Mouse (Mus musculus) embryo, embryonic 11 days (tissue): ENCODE data around the gene Nova2.
A peak's percentile ranks its signal among the peaks of the same experiment; 100 is the strongest.

ENCODE experiments used
- DNase-seq: peaks from one replicate; pipeline ENCODE4 v3.0.0-alpha.2; 2015

The Nova2 gene

GRCm38 (mm10) chr7:18925162-18925938 is at the start of gene Nova2:
Gene Nova2 (plus strand): TSS chr7:18925888.
- peak; percentile 96 for DNase-seq

DNA sequence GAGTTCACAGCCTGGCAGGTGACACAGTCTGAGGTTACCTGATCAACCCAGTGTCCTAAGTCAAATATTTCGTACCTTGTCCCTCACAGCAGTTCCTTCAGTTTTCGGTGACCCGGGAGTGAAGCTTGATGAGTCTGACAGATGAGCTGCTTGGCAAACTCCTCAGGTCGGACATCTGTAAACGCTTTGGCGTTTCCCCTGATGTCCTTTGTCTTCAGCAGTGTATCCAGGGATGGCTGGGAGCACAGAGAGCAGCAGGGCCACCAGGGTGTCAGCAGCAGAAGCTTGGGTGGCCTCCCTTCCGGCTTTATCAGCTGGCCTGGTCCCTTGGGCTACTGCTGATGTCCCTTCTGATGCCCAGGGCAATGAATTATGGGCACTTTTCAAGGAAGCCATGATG is 47.0 kb upstream of the Nova2 start:
- DNase-seq, result no peak

DNA sequence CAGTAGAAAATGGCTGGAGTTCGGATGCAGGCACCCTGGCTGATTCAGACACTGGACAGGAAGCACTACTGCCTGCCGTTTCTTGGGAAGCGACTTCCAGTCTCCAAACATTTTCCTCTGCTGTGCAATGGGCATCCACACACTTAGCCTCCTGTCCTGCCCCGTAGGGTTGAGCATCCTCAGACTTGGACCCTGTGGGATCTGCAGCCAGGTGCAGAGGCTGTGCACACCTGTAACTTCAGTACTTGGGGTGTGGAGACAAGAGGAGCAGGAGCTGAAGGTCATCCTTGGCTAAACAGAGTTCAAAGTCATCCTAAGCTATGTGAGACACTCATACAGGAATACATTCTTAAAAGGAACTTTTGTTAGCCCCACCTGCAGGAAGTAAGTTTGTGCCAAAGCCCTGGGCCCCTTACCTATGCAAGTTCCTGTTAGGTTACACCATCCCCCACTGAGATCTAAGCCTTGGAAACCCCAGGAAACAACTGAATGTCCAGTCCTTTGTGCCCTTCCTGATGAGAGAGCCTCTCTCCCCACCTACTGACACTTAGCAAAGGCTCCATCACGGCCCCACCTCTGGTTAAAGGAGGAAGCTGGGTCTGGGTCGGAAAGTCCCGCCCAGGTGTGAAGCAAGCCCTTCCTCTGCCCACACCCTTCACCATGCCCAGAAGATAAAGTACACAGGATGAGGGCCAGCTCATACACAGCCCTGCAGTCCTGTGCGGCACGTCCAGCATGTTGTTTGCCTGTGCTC is 41.5 kb upstream of the Nova2 start:
- DNase-seq, result no peak

DNA sequence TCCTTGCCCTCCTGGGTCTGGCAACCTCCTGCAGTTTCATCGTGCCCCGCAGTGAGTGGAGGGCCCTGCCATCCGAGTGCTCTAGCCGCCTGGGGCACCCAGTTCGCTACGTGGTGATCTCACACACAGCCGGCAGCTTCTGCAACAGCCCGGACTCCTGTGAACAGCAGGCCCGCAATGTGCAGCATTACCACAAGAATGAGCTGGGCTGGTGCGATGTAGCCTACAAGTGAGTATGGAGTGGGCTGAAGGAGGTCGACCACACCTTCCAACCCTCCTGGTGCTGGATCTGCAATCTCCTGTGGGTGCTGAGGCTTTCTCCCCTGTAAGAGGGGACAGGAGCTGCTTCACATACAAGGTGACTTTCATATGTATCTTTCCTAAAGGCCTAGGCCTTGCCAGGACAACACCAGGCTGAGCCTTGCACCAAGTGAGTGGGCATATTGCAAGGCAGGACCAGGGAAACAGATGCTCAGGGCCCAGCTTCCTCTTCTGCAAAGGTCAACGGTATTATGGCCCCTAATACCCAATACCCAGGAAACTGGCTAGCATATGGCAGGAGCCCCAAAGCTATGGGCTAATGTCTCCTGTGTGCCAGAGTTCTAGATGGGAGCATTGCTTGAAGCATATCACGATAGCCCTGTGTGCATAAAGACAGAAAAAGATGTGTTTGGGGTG is 40.8 kb upstream of the Nova2 start:
- no peak for DNase-seq

GRCm38 (mm10) chr7:18886963-18887362 is 38.7 kb upstream of the Nova2 start:
- DNase-seq, result no peak

DNA sequence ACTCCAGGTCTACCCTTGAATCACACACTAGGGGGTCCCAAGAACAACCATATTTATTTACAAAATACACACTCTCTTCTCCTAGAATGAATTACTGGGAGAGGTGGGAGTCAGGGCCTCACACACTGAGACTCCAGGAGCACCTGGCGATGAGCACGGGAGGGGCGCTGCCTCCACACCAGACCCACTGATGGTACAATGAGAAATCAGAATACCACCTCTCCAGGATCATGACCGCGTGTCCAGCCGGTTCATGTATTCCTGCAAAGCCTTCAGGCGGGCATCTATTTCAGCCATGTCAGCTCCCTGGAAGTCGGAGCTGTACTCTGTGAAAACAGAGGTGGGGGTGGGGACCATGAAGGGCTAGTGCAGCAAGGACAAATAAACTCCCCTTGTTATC is 34.8 kb upstream of the Nova2 start:
- no peak for DNase-seq

DNA sequence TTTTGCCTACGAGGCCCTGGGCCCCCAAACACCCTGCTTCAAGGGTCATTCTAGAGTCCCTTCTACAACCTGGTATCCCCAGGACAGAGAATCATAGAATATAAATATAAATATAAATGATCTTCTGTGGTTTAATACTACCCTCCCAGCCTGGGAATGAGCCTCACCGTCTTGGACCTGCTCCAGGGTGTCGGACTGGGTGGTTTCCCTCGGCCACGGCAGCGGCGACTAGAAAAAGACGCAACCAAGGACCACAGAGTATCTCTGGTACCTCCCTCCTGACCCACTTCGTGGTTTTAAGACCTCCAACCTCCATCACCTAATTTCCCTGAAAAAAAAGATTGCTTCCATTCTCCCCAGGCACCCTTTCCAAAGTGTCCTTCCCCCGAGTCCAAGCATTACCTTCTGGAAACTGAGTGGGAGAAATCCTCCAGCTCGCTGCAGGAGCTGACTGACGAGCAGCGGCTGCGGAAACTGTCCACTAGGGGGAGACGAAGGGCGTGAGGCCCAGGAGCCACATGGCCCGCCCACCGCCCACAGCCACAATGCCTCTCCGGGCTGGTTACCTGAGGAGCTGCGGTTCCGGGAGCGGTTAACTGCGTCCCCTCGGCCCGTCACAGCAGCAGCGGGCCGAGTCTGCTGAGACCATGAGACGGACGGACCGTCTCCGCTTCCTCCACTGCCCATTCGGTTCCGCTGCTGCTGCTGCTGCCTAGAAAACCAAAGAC is 33.7 kb upstream of the Nova2 start:
- DNase-seq, result peak; percentile 93

GRCm38 (mm10) chr7:18893009-18893408 is 32.7 kb upstream of the Nova2 start:
- DNase-seq, result no peak

GRCm38 (mm10) chr7:18893651-18894430 is 31.8 kb upstream of the Nova2 start:
- DNase-seq, result peak; percentile 77

GRCm38 (mm10) chr7:18896536-18896935 is 29.2 kb upstream of the Nova2 start:
- peak; percentile 67 for DNase-seq

GRCm38 (mm10) chr7:18900513-18900912 is 25.2 kb upstream of the Nova2 start:
- no peak for DNase-seq

- DNase-seq, result no peak
Measured at GRCm38 (mm10) chr7:18902486-18902885, 23.2 kb upstream of the Nova2 start.

DNA sequence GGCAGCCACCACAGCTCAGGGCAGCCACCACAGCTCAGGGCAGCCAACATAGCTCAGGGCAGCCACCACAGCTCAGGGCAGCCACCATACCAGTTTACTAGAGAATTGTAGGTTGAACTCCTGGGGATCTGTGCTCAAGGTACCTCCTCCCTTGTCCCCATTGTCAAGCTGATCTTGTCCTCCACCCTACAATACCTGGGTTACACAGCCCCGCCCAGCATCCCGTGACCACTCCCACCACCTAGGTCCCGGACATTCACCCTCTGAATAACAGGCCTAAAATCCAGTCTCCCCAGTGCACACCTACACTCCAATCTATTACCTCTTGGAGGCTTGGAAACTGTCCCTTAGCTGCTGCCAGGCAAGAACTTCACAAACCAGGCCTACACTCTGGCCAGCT is 20.7 kb upstream of the Nova2 start:
- DNase-seq, result no peak

GRCm38 (mm10) chr7:18909797-18910196 is 15.9 kb upstream of the Nova2 start:
- no peak for DNase-seq

DNA sequence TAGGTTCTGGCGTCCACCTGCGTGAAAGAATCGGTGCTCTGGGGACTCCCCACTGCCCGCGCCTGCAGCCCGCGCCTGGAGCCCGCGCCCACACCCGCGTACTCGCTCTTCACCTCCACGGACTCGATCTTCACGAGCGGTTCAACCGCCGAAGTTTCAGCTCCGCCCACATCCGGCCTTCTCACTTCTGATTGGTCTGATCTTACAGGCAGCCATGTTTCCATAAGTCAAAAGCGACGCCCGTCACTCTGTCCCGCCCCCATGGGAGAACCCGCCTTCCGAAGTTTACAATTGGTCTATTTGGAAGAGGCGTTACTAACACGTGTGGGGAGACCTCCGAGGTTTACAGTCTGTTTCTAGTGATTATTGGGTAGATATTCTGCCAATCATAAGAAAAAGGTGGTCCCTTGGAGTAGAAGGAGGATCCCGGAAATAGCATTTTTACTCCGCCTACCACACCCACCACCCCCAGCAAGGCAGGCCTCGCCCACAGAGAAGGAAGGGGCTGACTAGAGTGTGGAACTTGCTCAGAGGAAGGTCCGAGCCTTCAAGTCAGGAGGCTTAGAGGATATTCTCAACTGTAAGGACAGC is 15.4 kb upstream of the Nova2 start, which contains the start of gene Ccdc61:
TSS of gene Ccdc61 (minus strand) at position 175 of the 591 bp plus-strand sequence.
- peak; percentile 98 for DNase-seq

GRCm38 (mm10) chr7:18916254-18916653 is 9.4 kb upstream of the Nova2 start:
- DNase-seq, result no peak

GRCm38 (mm10) chr7:18917931-18918330 is 7.8 kb upstream of the Nova2 start:
- DNase-seq, result no peak

DNA sequence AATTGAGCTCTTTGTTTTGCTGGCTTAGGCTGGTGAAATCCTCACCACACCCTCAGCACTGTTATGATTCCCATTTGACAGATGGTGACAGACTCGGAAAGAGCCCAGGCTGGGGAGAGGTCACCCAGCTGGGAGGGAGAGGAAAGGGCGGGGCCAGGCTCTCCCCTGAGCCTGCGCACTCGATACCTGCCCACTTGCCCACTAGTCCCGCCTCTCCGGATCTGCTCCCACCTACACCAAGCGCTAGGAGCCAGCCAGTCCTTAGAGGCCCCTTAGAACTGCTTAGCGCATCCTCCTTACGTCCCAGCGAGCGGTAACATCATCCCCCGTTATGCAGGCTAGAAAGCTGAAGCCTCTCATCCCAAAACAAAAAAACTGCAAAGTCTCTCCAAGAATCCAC is 4.6 kb upstream of the Nova2 start:
- DNase-seq, result peak; percentile 71

DNA sequence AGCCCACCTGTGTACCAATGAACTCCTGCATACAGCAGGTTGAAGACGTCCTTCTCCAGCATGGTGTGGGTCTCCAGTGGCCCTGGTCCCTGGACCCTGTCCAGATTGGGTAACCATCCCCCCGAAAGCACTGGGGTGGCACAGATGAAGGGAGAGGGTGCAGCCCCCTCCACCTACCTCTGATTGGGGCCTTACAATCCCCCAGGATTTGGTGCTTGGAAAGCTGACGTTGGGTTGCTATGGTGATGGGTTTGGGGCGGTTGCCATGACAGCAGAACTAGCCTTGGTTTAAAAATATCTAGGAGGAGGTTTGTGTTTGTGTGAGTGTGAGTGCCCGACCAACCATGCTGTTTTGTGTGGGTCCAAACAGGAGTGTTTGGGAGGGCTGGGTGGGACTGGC is 2.9 kb upstream of the Nova2 start:
- peak; percentile 41 for DNase-seq

GRCm38 (mm10) chr7:18923267-18923666 is 2.4 kb upstream of the Nova2 start:
- DNase-seq, result no peak

DNA sequence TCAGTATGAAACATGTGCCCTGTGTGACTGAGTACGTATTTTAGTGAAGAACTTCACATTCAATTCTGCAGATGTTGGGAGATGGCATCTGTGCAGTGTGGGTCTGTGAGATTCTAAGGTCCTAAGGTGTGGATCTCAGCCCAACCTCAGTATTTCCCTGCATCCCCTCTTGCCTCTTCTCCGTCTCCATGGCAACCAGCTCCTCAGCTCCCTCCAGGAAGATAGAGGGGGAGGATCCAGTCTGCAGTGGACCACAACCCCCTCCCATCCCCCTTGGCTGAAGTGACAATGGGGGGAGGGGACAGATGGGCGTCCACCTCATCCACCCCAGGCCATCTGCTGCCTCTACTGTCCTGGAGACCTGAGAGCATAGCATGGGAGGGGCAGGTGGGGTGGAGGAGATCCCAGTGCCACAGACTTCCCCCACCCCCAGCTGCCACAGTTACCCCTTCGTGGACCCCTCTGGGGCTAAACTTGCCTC is 1.9 kb upstream of the Nova2 start:
- DNase-seq, result peak; percentile 79

GRCm38 (mm10) chr7:18924321-18924720 is 1.4 kb upstream of the Nova2 start:
- peak; percentile 56 for DNase-seq
